Mouse (Mus musculus) heart, embryonic 10.5 days (tissue): ENCODE measurements at regions not wholly inside any gene's neighbourhood (a gene's known extent, or its start where the extent isn't known, plus 50 kb on each side); places are given as distances from the start of the nearest gene placed in this dataset.

Experiments used
- DNase-seq: peaks from one replicate; pipeline ENCODE4 v3.0.0-alpha.2; 2017; ENCODE audit warnings: low spot score
- H3K27ac ChIP-seq: fragments of 300-500 bp; sonication (generic); 2 replicates; pipeline ENCODE4 v1.5.1; 2016; ENCODE audit warnings: mild to moderate bottlenecking
- H3K27me3 ChIP-seq: fragments of 300-500 bp; sonication (generic); 2 replicates; pipeline ENCODE4 v1.6.1; 2016; ENCODE audit warnings: mild to moderate bottlenecking; ENCODE audit not compliant: poor library complexity, insufficient read depth, severe bottlenecking
- H3K36me3 ChIP-seq: fragments of 300-500 bp; sonication (generic); 2 replicates; pipeline ENCODE4 v1.6.1; 2016; ENCODE audit warnings: mild to moderate bottlenecking, moderate library complexity
- H3K4me1 ChIP-seq: fragments of 300-500 bp; sonication (generic); 2 replicates; pipeline ENCODE4 v1.6.1; 2016; ENCODE audit warnings: mild to moderate bottlenecking
- H3K4me3 ChIP-seq: fragments of 300-500 bp; sonication (generic); 2 replicates; pipeline ENCODE4 v1.5.1; 2016; ENCODE audit warnings: mild to moderate bottlenecking, moderate library complexity
- H3K9me3 ChIP-seq: fragments of 300-500 bp; sonication (generic); 2 replicates; pipeline ENCODE4 v1.6.1; 2016; ENCODE audit warnings: mild to moderate bottlenecking, moderate library complexity
- WGBS: fragments of 180-500 bp; shearing (Covaris S2); methylation state at CpG from one replicate; pipeline ENCODE4 v1.1.7; 2016; 5-methylcytosine and 5-hydroxymethylcytosine counted together

GRCm38 (mm10) chr13:84345791-84346511 is 123.9 kb downstream of the Tmem161b start:
- H3K4me1 ChIP-seq: 0 out of 2 replicates have a peak, but pooled peaks cover 5% of the 10 kb centered on the region
- H3K27me3 ChIP-seq: peaks cover 63% of the 10 kb centered on the region
- WGBS: under 1% methylated on average over 30 of the region's 30 CpGs
- no peak for DNase-seq
- H3K36me3 ChIP-seq: no peaks in the 10 kb centered on the region
- no peaks in the 10 kb centered on the region for H3K9me3 ChIP-seq
- no peak overlapping the region; the same call in 1 of the 2 replicates for H3K4me3 ChIP-seq
- no peak overlapping the region for H3K27ac ChIP-seq

DNA sequence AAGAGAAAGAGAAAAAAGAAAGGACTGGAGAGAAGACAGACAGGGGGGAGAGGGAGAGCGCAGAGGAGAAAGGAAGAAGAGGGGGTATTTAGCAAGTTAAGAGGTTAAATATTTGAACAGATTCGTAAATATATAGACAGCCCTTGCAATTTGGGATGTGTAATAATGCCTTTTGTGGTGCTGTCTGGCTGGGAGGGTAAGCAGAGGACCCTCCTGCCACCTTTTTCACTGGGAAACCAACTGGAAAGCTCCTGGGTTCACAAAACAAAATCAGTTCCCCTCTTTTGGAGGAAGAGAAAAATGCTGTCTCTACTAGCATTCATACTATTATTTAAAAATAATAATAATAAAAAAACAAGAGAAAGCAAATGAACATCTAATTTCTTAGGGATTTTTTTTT is 124.5 kb downstream of the Tmem161b start:
- Histone ChIP-seq H3K4me1 (0 out of 2 replicates have a peak, but pooled peaks cover 5% of the 10 kb centered on the region), H3K36me3 (no peaks in the 10 kb centered on the region), H3K27me3 (peaks cover 59% of the 10 kb centered on the region), H3K27ac (no peak overlapping the region), H3K4me3 (no peak overlapping the region), H3K9me3 (no peaks in the 10 kb centered on the region)
- no peak for DNase-seq
- WGBS: 2% methylated on average over 2 of the region's 2 CpGs

DNA sequence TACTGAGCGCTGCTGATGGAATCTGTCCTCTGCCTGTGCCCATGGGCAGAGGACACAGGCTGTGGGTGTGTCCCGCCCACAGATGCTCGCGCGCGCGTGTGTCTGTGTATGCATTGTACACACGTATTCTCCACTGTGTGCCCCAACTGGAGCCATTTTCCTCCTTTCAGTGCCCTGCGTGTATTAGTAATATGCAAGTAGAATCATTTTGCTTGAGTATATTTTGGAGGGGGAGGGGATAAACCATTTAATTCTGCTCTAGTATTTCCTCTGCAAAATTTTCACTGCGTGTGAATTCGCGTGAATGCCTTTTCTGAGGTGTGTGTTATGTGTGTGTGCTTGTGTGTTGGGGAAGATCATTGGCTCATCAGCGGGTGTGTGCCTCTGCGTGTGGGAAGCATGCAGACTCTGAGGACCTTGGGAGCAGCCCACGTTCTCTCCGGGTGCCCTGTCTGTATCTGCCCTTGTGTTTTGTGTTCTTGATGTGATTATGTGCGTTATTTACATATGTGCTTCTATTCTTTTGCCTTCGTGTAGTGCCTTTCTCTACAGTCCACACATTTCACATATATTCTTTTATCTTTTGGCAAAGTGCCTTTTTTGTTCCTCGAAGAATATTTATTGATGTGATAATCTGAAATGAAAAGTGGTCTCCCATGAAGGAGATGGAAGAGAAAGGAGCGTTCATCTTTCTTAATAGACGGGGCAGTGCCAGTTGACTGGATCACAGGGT is 125.3 kb downstream of the Tmem161b start:
- Histone ChIP-seq H3K27me3 (peaks cover 53% of the 10 kb centered on the region), H3K4me3 (peak overlapping the region; percentile 65), H3K4me1 (0 out of 2 replicates have a peak, but pooled peaks cover 5% of the 10 kb centered on the region), H3K36me3 (no peaks in the 10 kb centered on the region), H3K9me3 (no peaks in the 10 kb centered on the region), H3K27ac (no peak overlapping the region)
- no peak for DNase-seq
- WGBS: 2% methylated on average over 21 of the region's 21 CpGs

DNA sequence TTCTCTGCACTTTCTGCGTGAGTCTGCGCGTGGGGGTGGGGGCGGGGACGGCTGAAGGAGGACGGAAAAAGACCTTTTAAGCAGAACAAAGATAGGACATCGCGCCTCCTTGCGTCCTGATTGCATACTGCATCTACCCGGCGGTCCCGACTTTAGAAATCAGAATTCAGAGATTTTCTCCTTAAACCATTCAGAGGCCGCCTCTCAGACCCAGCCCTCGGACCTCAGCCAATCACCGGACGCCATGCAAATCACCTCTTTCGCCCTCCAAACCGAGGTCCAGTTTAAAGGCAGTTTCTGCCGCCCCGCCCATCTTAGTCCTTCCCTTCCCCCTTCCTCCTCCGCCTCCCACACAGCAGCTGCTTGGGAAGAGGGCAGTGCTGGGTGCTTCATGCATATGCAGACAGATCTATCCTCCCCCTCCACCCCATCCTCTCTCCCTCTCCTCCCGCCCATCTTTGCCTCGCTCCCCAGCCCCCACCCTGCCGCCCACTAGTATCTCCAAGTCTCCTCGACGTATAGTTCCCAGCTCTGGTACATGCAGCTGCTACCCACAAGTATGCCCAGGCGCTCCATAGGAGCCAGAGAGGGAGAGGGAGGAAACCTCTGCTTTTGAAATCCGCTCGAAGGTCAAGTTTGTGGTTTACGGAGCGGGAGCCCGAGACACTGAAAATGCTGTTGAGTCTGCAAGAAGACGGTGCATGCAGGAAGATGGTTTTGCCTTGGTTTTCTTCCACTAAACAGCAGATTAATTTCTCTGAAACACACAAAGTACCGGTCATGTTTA is 126.0 kb downstream of the Tmem161b start:
- H3K27me3 ChIP-seq: peaks cover 50% of the 10 kb centered on the region
- H3K4me1 ChIP-seq: 0 out of 2 replicates have a peak, but pooled peaks cover 5% of the 10 kb centered on the region
- peak overlapping the region; percentile 76 for H3K27ac ChIP-seq
- no peaks in the 10 kb centered on the region for H3K36me3 ChIP-seq
- under 1% methylated on average over 33 of the region's 34 CpGs for WGBS
- H3K4me3 ChIP-seq: peak overlapping the region; percentile 65
- peak; percentile 98 for DNase-seq
- no peaks in the 10 kb centered on the region for H3K9me3 ChIP-seq

DNA sequence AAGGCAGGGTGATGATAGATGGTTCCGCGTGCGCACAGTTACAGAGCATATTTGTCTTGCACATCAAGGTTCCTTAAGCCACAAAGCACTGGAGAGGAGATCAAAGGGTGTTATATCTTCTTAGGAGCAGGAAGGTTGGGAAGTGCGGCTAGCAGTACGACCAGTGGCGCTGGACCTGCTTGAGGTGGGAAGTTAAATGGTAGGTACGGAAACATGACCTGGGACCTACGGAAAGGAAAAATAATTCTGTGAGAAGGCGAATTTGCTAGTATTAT is 126.5 kb downstream of the Tmem161b start:
- H3K36me3 ChIP-seq: no peaks in the 10 kb centered on the region
- H3K9me3 ChIP-seq: no peaks in the 10 kb centered on the region
- peak overlapping the region; percentile 76 for H3K27ac ChIP-seq
- 0 out of 2 replicates have a peak, but pooled peaks cover 5% of the 10 kb centered on the region for H3K4me1 ChIP-seq
- peak overlapping the region; percentile 65 for H3K4me3 ChIP-seq
- peak; percentile 74 for DNase-seq
- peaks cover 45% of the 10 kb centered on the region for H3K27me3 ChIP-seq
- WGBS: 0% methylated on average over 9 of the region's 9 CpGs

- Histone ChIP-seq H3K4me3 (peak overlapping the region; percentile 65), H3K27me3 (peaks cover 40% of the 10 kb centered on the region), H3K4me1 (0 out of 2 replicates have a peak, but pooled peaks cover 5% of the 10 kb centered on the region), H3K27ac (peak overlapping the region; percentile 76), H3K9me3 (no peaks in the 10 kb centered on the region), H3K36me3 (no peaks in the 10 kb centered on the region)
- WGBS: 1% methylated on average over 23 of the region's 23 CpGs
- peak; percentile 77 for DNase-seq
Measured at GRCm38 (mm10) chr13:84349001-84349720, 127.1 kb downstream of the Tmem161b start.

- Histone ChIP-seq H3K27me3 (peaks cover 35% of the 10 kb centered on the region), H3K4me1 (0 out of 2 replicates have a peak, but pooled peaks cover 5% of the 10 kb centered on the region), H3K27ac (peak overlapping the region; percentile 76; the same call in 1 of the 2 replicates), H3K9me3 (no peaks in the 10 kb centered on the region), H3K36me3 (no peaks in the 10 kb centered on the region), H3K4me3 (peak overlapping the region; percentile 65)
- no peak for DNase-seq
- WGBS: 43% methylated on average over 4 of the region's 4 CpGs
Measured at GRCm38 (mm10) chr13:84349721-84350040, 127.6 kb downstream of the Tmem161b start.

- no peaks in the 10 kb centered on the region for H3K36me3 ChIP-seq
- DNase-seq: no peak
- no peaks in the 10 kb centered on the region for H3K9me3 ChIP-seq
- peaks cover 25% of the 10 kb centered on the region for H3K27me3 ChIP-seq
- 0 out of 2 replicates have a peak, but pooled peaks cover 5% of the 10 kb centered on the region for H3K4me1 ChIP-seq
- 45% methylated on average over 5 of the region's 5 CpGs for WGBS
- H3K4me3 ChIP-seq: no peak overlapping the region
- no peak overlapping the region for H3K27ac ChIP-seq
Measured at GRCm38 (mm10) chr13:84350791-84351190, 128.7 kb downstream of the Tmem161b start.

- H3K4me1 ChIP-seq: no peaks in the 10 kb centered on the region
- H3K9me3 ChIP-seq: no peaks in the 10 kb centered on the region
- no peaks in the 10 kb centered on the region for H3K27me3 ChIP-seq
- H3K4me3 ChIP-seq: no peak overlapping the region
- 53% methylated on average over 2 of the region's 2 CpGs for WGBS
- H3K36me3 ChIP-seq: no peaks in the 10 kb centered on the region
- DNase-seq: no peak
- H3K27ac ChIP-seq: no peak overlapping the region
Measured at GRCm38 (mm10) chr13:84356455-84356854, 134.4 kb downstream of the Tmem161b start.

DNA sequence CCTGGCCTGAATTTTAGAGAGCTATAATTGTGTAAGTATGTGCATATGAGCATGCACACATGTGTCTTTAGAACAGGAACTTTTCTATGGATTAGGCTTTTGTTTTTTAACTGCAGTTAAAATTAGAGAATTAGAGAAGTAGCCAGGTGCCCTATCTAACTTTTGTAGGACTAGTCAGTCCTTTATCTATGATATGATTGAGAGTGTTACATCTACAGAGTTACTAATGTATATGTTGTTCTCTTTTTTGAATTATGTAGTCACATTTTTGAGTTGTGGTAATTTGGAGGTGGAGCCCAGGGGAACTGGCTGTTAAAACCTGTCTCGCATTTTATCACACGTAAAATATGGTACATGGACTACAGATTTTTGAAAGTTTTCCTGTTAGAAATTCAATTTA is 138.4 kb downstream of the Tmem161b start:
- H3K36me3 ChIP-seq: no peaks in the 10 kb centered on the region
- 94% methylated on average over 2 of the region's 2 CpGs for WGBS

DNA sequence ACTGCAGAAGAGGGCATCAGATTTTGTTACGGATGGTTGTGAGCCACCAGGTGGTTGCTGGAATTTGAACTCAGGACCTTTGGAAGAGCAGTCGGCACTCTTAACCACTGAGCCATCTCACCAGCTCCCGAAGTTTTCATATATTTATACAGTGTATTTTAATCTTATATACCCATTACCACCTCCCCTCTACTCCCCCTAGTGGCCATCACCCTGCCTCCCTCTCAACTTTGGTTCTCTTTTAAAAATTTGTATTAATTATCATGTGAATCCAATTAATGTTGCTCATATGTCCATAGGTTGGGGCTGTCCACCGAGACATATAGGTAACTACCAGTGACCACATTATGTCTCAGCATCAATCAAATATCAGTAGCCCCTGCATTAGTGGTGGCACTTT is 142.0 kb downstream of the Tmem161b start:
- 85% methylated on average over 4 of the region's 4 CpGs for WGBS

More for the DNA sequence above, 138.4 kb downstream of the Tmem161b start:
- DNase-seq: no peak
- Histone ChIP-seq H3K9me3 (no peaks in the 10 kb centered on the region), H3K27ac (no peak overlapping the region), H3K4me1 (no peaks in the 10 kb centered on the region), H3K4me3 (no peak overlapping the region), H3K27me3 (no peaks in the 10 kb centered on the region)

DNA sequence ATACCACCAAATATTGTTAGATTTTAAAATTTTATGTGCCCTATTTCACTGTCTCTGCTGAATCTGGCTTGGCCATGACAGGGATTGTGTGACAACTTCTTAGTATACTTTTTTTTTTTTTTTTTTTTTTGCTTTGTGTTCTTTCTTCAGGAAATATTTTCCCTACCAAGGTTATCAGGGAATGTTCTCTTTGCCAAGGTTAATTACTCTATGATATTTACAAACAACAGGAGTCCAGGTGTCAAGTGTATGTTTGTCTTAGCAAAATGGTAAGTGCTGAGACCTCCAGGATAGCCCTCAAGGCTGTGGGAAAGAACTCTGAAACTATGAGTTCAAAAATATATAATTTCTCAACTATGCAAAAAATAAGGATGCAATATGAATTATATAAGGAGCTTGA is 143.4 kb downstream of the Tmem161b start:
- Histone ChIP-seq H3K27ac (no peak overlapping the region), H3K4me3 (no peak overlapping the region), H3K4me1 (no peaks in the 10 kb centered on the region), H3K36me3 (no peaks in the 10 kb centered on the region), H3K9me3 (no peaks in the 10 kb centered on the region), H3K27me3 (no peaks in the 10 kb centered on the region)
- DNase-seq: no peak

More for the DNA sequence above, 142.0 kb downstream of the Tmem161b start:
- H3K4me1 ChIP-seq: no peaks in the 10 kb centered on the region
- no peak for DNase-seq
- no peak overlapping the region for H3K27ac ChIP-seq
- H3K27me3 ChIP-seq: no peaks in the 10 kb centered on the region
- H3K4me3 ChIP-seq: no peak overlapping the region
- no peaks in the 10 kb centered on the region for H3K36me3 ChIP-seq
- no peaks in the 10 kb centered on the region for H3K9me3 ChIP-seq
